Mouse (Mus musculus) CH12.LX (cell line): ENCODE results near the gene 3830406C13Rik. TPM values are rescaled to one million over a fixed set of nuclear protein-coding genes. Genes with fewer than 3 reads are reported as not detected.
A peak's percentile ranks its signal among the peaks of the same experiment; 100 is the strongest.

Source experiments
- DNase-seq: peaks from one replicate; pipeline ENCODE4 v3.0.0-alpha.2; 2013; ENCODE audit errors: extremely low read depth
- H3K27ac ChIP-seq: 2 replicates; pipeline ENCODE4 v1.5.1; 2012; ENCODE audit warnings: low read depth, mild to moderate bottlenecking, control low read depth, moderate library complexity; ENCODE audit not compliant: insufficient read depth
- H3K27me3 ChIP-seq: replicated peaks from 2 replicates; pipeline ENCODE3; 2012; ENCODE audit warnings: inconsistent platforms
- H3K36me3 ChIP-seq, 2 experiments: replicated peaks in 1 of 2; 2 replicates each; pipeline versions ENCODE3 to v1.6.1; 2012; ENCODE audit warnings: inconsistent platforms in 1 of 2, low read length in 1 of 2, mild to moderate bottlenecking in 1 of 2, mixed read lengths in 1 of 2, moderate library complexity in 1 of 2; ENCODE audit not compliant: control insufficient read depth in 1 of 2, insufficient read depth in 1 of 2
- H3K4me1 ChIP-seq, 2 experiments: 2 replicates each; pipeline ENCODE4 v1.6.1; 2012; ENCODE audit warnings: inconsistent platforms in 1 of 2, moderate library complexity in 1 of 2; ENCODE audit not compliant: insufficient read depth in 2 of 2, control insufficient read depth in 1 of 2
- H3K4me2 ChIP-seq: 2 replicates; pipeline ENCODE4 v1.6.1; 2012; ENCODE audit warnings: low read depth, mild to moderate bottlenecking, control low read depth; ENCODE audit not compliant: poor library complexity, insufficient read depth, severe bottlenecking
- H3K4me3 ChIP-seq, 3 experiments: fragments of 150-350 bp in 1 of 3; sonication (generic) in 1 of 3; replicated peaks in 1 of 3; 2 replicates each; pipeline versions ENCODE3 to v1.5.1; 2011 to 2012; ENCODE audit warnings: low read depth in 2 of 3, low read length in 2 of 3, mild to moderate bottlenecking in 2 of 3, moderate library complexity in 2 of 3, control low read depth in 1 of 3, improper control_type of control experiment in 1 of 3, inconsistent platforms in 1 of 3, mixed read lengths in 1 of 3; ENCODE audit not compliant: poor library complexity in 1 of 3
- H3K79me2 ChIP-seq: replicated peaks from 2 replicates; pipeline ENCODE4 v1.6.1; 2012; ENCODE audit warnings: mild to moderate bottlenecking, moderate library complexity; ENCODE audit not compliant: control insufficient read depth, poor library complexity, insufficient read depth, severe bottlenecking; ENCODE audit errors: extremely low read depth
- H3K9ac ChIP-seq: 2 replicates; pipeline ENCODE4 v1.6.1; 2012; ENCODE audit warnings: low read depth, mild to moderate bottlenecking, control low read depth, moderate library complexity; ENCODE audit not compliant: insufficient read depth
- H3K9me3 ChIP-seq: replicated peaks from 2 replicates; pipeline ENCODE3; 2012; ENCODE audit warnings: low read length, inconsistent platforms, mixed read lengths
- CHD1 ChIP-seq: IDR thresholded peaks from 2 replicates; pipeline ENCODE4 v1.6.1; 2012; ENCODE audit warnings: low read depth, low read length, improper control_type of control experiment, inconsistent platforms
- CTCF ChIP-seq, 2 experiments: IDR thresholded peaks in 1 of 2; conservative IDR thresholded peaks in 1 of 2; 2 replicates each; pipeline ENCODE4 v1.5.1; 2011 to 2012; ENCODE audit warnings: low read depth in 2 of 2, low read length in 2 of 2, improper control_type of control experiment in 1 of 2, inconsistent platforms in 1 of 2, mild to moderate bottlenecking in 1 of 2, moderate library complexity in 1 of 2
- GABPA ChIP-seq: IDR thresholded peaks from 2 replicates; pipeline ENCODE4 v1.6.1; 2012; ENCODE audit warnings: low read depth, low read length, improper control_type of control experiment, inconsistent platforms; ENCODE audit not compliant: insufficient replicate concordance
- JUND ChIP-seq: conservative IDR thresholded peaks from 2 replicates; pipeline ENCODE4 v1.6.1; 2011; ENCODE audit warnings: low read depth, low read length, improper control_type of control experiment
- KAT2A ChIP-seq: IDR thresholded peaks from 2 replicates; pipeline ENCODE4 v1.6.1; 2012; ENCODE audit warnings: low read length, improper control_type of control experiment, inconsistent platforms; ENCODE audit not compliant: insufficient replicate concordance
- MAFK ChIP-seq: IDR thresholded peaks from 2 replicates; pipeline ENCODE4 v1.6.1; 2011; ENCODE audit warnings: low read length, improper control_type of control experiment; ENCODE audit not compliant: insufficient replicate concordance
- MAX ChIP-seq: IDR thresholded peaks from 2 replicates; pipeline ENCODE4 v1.6.1; 2011; ENCODE audit warnings: low read length, improper control_type of control experiment
- MEF2A ChIP-seq: IDR thresholded peaks from 2 replicates; pipeline ENCODE4 v1.6.1; 2014; ENCODE audit warnings: low read depth, mild to moderate bottlenecking, inconsistent platforms, low read length, improper control_type of control experiment, borderline replicate concordance
- PAX5 ChIP-seq: IDR thresholded peaks from 2 replicates; pipeline ENCODE4 v1.6.1; 2012; ENCODE audit warnings: low read length, inconsistent platforms, mixed read lengths
- RAD21 ChIP-seq: IDR thresholded peaks from 2 replicates; pipeline ENCODE4 v1.6.1; 2011; ENCODE audit warnings: low read depth, mild to moderate bottlenecking, low read length, improper control_type of control experiment, moderate library complexity
- RCOR1 ChIP-seq: conservative IDR thresholded peaks from 2 replicates; pipeline ENCODE4 v1.6.1; 2012; ENCODE audit warnings: low read depth, mild to moderate bottlenecking, inconsistent platforms, low read length, improper control_type of control experiment
- UBTF ChIP-seq: IDR thresholded peaks from 2 replicates; pipeline ENCODE4 v1.6.1; 2012; ENCODE audit warnings: low read depth, mild to moderate bottlenecking, inconsistent platforms, low read length, improper control_type of control experiment, moderate library complexity
- USF1 ChIP-seq: IDR thresholded peaks from 2 replicates; pipeline ENCODE4 v1.6.1; 2014; ENCODE audit warnings: low read depth, mild to moderate bottlenecking, inconsistent platforms, low read length, improper control_type of control experiment
- USF2 ChIP-seq: conservative IDR thresholded peaks from 2 replicates; pipeline ENCODE4 v1.6.1; 2011; ENCODE audit warnings: low read depth, low read length, improper control_type of control experiment
- dilution Hi-C: fragments of 300-500 bp; cut with MboI; formaldehyde crosslinking; loops from 2 replicates; pipeline ENCODE4 v1.14.3; 2020; ENCODE audit warnings: low sequenced_read_pairs; ENCODE audit not compliant: extremely low pct_unique_long_range_greater_than_20kb, extremely low pct_ligation_motif_present
- in situ Hi-C: fragments of 300-500 bp; cut with MboI; formaldehyde crosslinking; loops from 3 replicates; pipeline ENCODE4 v1.14.3; 2019; ENCODE audit warnings: low sequenced_read_pairs, low pct_ligation_motif_present, low pct_unique_long_range_greater_than_20kb, mixed read lengths
- polyA plus RNA-seq: library from polyadenylated mRNA; unstranded; fragments of >175 nt; gene quantifications from 2 replicates; pipeline ENCODE4 v1.2.1, GENCODE M21; 2012; ENCODE audit warnings: low read depth; ENCODE audit not compliant: insufficient read length
- total RNA-seq, 2 experiments: library from RNA; depleted of rRNA; stranded (reverse); fragments of 300-350 nt in 1 of 2; fragments of >200 nt in 1 of 2; gene quantifications; 2 replicates each; pipeline ENCODE4 v1.2.3; 2012 to 2014

The 3830406C13Rik gene
- total and polyA plus RNA-seq, 3 experiments: 14.5 to 28.7 (median 27.8) TPM

GRCm38 (mm10) chr14:12334925-12335324 is 51.0 kb downstream of the 3830406C13Rik start:
- no peak for DNase-seq
- no peaks in the 10 kb centered on the region for H3K27me3 ChIP-seq

GRCm38 (mm10) chr14:12337421-12337997 is 53.5 kb downstream of the 3830406C13Rik start:
- H3K4me2 ChIP-seq: no peak overlapping the region
- H3K36me3 ChIP-seq: no peaks in the 10 kb centered on the region
- H3K9me3 ChIP-seq: no peaks in the 10 kb centered on the region
- H3K4me1 ChIP-seq: peaks cover 0 to 5% of the 10 kb centered on the region in 2 experiments; a peak in 1 of 4 replicates
- no peak overlapping the region for H3K4me3 ChIP-seq
- no peak for TF ChIP-seq UBTF
- no peak for TF ChIP-seq GABPA
- in situ Hi-C loops (no loop called here), dilution Hi-C loops (no loop called here)
- H3K27me3 ChIP-seq: no peaks in the 10 kb centered on the region
- H3K79me2 ChIP-seq: no peaks in the 10 kb centered on the region
- no peak overlapping the region for H3K9ac ChIP-seq
- H3K27ac ChIP-seq: no peak overlapping the region
- no peak for DNase-seq

More at GRCm38 (mm10) chr14:12334925-12335324, 51.0 kb downstream of the 3830406C13Rik start:
- H3K4me3 ChIP-seq: no peak overlapping the region
- in situ Hi-C loops: no loop called here
- no peaks in the 10 kb centered on the region for H3K79me2 ChIP-seq
- no peak overlapping the region for H3K27ac ChIP-seq
- H3K36me3 ChIP-seq: no peaks in the 10 kb centered on the region
- peaks cover 0 to 5% of the 10 kb centered on the region in 2 experiments; a peak in 1 of 4 replicates for H3K4me1 ChIP-seq
- H3K4me2 ChIP-seq: no peak overlapping the region
- no peak overlapping the region for H3K9ac ChIP-seq
- H3K9me3 ChIP-seq: no peaks in the 10 kb centered on the region
- TF ChIP-seq MAX (no peak), USF1 (peak; percentile 29; the same call in 1 of the 2 replicates)
- TF ChIP-seq, all 38 proteins: peak for 1
- dilution Hi-C loops: no loop called here

DNA sequence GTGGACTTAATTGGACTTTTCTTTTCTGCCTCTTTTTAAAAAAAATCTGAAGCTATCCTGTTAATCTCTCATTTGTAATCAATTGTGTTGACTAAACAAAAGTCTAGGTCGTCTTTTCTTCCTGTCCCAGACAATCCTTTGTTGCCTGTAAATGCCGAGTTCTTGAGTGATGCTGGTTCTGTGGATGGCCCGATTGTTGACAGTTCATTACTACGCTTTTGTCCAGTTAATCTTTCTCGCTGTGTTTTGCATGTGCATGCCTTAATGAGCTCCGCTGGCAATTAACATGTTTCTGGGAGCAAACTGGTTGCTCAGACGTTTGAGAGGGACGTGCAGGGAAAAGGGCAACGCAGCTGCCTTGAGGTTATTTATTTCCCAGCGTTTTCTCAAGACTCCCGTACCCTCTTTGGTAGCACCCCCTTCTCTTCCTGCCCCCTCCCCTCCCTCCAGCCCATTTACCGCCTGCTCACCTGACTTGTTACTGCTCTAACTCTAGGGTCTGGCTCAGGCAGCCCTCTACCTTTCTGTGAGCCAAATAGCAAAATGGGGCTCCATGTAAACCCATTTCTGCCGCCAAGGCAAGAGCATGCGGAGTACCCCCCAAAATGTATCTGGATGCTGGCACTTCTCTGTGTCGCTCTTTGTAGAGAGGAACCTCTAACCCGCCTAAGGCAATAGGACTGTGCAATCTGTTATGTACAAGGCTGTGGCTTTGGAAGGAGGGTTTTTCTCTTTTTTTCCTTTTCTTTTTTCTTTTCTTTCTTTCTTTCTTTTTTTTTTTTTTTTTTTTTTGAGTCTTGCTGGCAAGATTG is 54.2 kb downstream of the 3830406C13Rik start:
- Histone ChIP-seq H3K9ac (no peak overlapping the region), H3K27me3 (no peaks in the 10 kb centered on the region), H3K4me3 (no peak overlapping the region), H3K4me2 (no peak overlapping the region), H3K27ac (no peak overlapping the region), H3K79me2 (no peaks in the 10 kb centered on the region), H3K36me3 (no peaks in the 10 kb centered on the region), H3K9me3 (no peaks in the 10 kb centered on the region), H3K4me1 (peaks cover 0 to 4% of the 10 kb centered on the region in 2 experiments; a peak in 1 of 4 replicates)
- dilution Hi-C loops: no loop called here
- no peak for DNase-seq
- TF ChIP-seq CHD1: no peak
- no peak for TF ChIP-seq MEF2A
- TF ChIP-seq KAT2A: no peak
- no peak for TF ChIP-seq UBTF
- no peak for TF ChIP-seq MAFK
- TF ChIP-seq USF2: no peak
- no peak for TF ChIP-seq CTCF (conservative IDR thresholded peaks at IDR 0.05 in 1 of 2, IDR thresholded peaks at IDR 0.05 in 1 of 2; ENCODE audit: low read depth in 2 of 2, low read length in 2 of 2)
- no peak for TF ChIP-seq GABPA
- TF ChIP-seq PAX5: no peak
- TF ChIP-seq RAD21: no peak
- TF ChIP-seq JUND: no peak
- no peak for TF ChIP-seq RCOR1
- TF ChIP-seq, all 38 proteins: peak for 0
- in situ Hi-C loops: no loop called here
